Mouse (Mus musculus): ENCODE results near the gene Gcnt2.

Gcnt2 gene

DNA sequence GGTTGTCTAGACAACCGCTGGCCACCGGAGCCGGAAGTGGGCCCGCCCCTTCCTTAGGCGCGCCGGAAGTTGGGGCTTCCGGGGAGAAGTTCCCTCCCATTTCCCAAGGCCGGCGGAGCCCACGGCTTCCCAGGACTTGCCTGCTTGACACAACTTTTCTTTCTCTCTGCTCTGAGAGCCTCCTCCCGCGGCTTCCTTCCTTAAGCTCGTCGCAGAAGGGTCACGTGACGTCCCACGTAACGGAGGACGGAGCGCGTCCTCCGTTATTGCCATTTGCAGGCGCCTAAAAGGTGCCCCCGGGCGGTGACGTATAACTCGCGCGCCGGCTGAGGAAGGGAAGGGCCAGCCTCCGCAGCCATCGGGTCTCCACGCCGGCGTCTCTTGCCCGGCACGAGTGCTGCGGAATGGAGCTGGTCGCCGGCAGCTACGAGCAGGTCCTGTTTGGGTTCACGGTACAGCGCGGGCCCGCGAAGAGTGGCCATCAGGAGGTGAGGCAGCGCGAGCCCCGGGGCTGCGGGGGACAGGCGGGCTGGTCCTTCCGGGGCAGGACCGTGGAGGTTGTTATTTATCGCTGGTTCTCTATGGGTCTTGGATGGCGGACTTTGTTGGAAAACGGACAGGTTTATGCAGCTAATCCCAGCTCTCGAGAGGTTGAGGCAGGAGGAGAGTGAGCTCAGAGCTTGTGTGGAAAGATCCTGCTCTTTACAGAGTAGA, 141.5 kb downstream of the Gcnt2 start, which contains the start of gene Pak1ip1:
TSS of gene Pak1ip1 (plus strand) at position 98 of the 714 bp plus-strand sequence.
- DNase-seq, result peak; percentile 93

GRCm38 (mm10) chr13:41002001-41002400, 142.4 kb downstream of the Gcnt2 start:
- no peak for DNase-seq

DNA sequence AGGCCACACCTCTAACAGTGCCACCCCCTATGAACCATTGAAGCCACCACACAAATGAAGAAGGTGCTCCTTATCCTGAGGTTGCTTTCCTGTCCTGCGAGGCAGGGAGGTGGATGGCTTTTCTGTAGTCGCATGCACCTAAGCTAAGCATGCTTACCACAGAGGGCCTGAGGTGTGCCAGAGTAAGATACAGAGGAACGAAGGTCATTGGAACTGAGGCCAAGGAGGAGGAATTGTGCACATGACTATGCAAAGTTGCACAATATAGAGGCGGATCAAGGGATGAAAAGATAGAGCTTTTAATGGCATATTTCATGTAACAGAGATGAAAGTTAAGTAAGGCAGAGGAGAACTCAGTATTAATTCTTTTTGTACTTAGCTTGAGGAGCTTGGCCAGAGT, 146.7 kb downstream of the Gcnt2 start:
- no peak for DNase-seq

GRCm38 (mm10) chr13:41008271-41008670, 148.7 kb downstream of the Gcnt2 start:
- DNase-seq, result no peak

DNA sequence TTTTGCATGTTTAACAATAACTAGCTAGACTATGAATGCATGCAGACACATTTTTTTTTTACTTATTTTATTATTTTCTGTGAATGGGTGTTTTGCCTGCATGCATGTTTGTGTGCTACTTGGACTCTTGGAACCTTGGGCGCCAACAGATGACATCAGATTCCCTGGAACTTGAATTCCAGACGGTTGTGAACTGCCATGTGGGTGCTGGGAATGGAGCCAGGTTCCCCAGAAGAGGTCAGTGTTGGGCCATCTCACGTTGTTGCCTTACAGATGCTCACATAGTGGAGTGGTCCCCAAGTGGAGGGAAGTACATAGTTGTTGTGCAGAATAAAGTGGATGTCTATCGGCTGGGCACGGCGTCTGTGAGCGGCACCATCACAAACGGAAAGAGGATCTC, 149.4 kb downstream of the Gcnt2 start:
- no peak for DNase-seq
